Mouse (Mus musculus) CH12.LX (cell line): Measurements from ENCODE around the gene Yipf1.

Source experiments
- CHD1 ChIP-seq: IDR thresholded peaks from 2 replicates; pipeline ENCODE4 v1.6.1; 2012; ENCODE audit warnings: low read depth, low read length, improper control_type of control experiment, inconsistent platforms
- CHD2 ChIP-seq: IDR thresholded peaks from 2 replicates; pipeline ENCODE4 v1.6.1; 2011; ENCODE audit warnings: low read length, improper control_type of control experiment
- CTCF ChIP-seq, 2 experiments: IDR thresholded peaks in 1 of 2; conservative IDR thresholded peaks in 1 of 2; 2 replicates each; pipeline ENCODE4 v1.5.1; 2011 to 2012; ENCODE audit warnings: low read depth in 2 of 2, low read length in 2 of 2, improper control_type of control experiment in 1 of 2, inconsistent platforms in 1 of 2, mild to moderate bottlenecking in 1 of 2, moderate library complexity in 1 of 2
- E2F4 ChIP-seq: IDR thresholded peaks from 2 replicates; pipeline ENCODE4 v1.6.1; 2011; ENCODE audit warnings: low read depth, low read length, improper control_type of control experiment; ENCODE audit not compliant: insufficient replicate concordance
- ETS1 ChIP-seq: conservative IDR thresholded peaks from 2 replicates; pipeline ENCODE4 v1.6.1; 2012; ENCODE audit warnings: low read depth, mild to moderate bottlenecking, inconsistent platforms, low read length, improper control_type of control experiment, moderate library complexity
- HCFC1 ChIP-seq: IDR thresholded peaks from 2 replicates; pipeline ENCODE4 v1.6.1; 2012; ENCODE audit warnings: low read depth, mild to moderate bottlenecking, inconsistent platforms, low read length, improper control_type of control experiment
- JUND ChIP-seq: conservative IDR thresholded peaks from 2 replicates; pipeline ENCODE4 v1.6.1; 2011; ENCODE audit warnings: low read depth, low read length, improper control_type of control experiment
- MXI1 ChIP-seq: IDR thresholded peaks from 2 replicates; pipeline ENCODE4 v1.6.1; 2011; ENCODE audit warnings: mild to moderate bottlenecking, low read depth, low read length, improper control_type of control experiment
- NRF1 ChIP-seq: IDR thresholded peaks from 2 replicates; pipeline ENCODE4 v1.6.1; 2014; ENCODE audit warnings: low read depth, mild to moderate bottlenecking, inconsistent platforms, low read length, improper control_type of control experiment, moderate library complexity
- POLR2A ChIP-seq: IDR thresholded peaks from 2 replicates; pipeline ENCODE4 v1.6.1; 2011; ENCODE audit warnings: low read depth, mild to moderate bottlenecking, improper control_type of control experiment, low read length
- TCF12 ChIP-seq: IDR thresholded peaks from 2 replicates; pipeline ENCODE4 v1.6.1; 2014; ENCODE audit warnings: low read depth, mild to moderate bottlenecking, inconsistent platforms, low read length, improper control_type of control experiment
- USF1 ChIP-seq: IDR thresholded peaks from 2 replicates; pipeline ENCODE4 v1.6.1; 2014; ENCODE audit warnings: low read depth, mild to moderate bottlenecking, inconsistent platforms, low read length, improper control_type of control experiment
- ZMIZ1 ChIP-seq: IDR thresholded peaks from 2 replicates; pipeline ENCODE4 v1.6.1; 2012; ENCODE audit warnings: low read depth, mild to moderate bottlenecking, inconsistent platforms, low read length, improper control_type of control experiment

DNA sequence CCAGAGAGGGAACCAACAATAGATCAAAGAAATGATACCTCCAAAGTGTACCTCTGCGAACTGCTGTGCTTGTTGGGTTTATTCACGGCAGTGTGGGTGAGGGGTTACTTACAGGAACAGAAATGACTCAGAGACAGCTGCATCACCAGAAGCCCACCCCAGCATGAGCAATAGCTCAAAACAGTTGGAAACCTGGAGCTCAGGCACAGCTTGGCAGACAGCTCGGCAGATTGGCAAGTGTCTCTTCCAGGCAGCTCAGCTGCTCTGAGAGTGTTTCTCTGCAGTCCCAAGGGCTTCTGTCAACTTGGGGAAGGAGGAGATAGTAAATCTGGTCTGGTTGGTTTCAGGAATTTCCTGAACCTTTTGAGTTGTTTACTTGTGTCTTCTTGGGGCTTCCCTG is 44.3 kb downstream of the Yipf1 start:
- TF ChIP-seq HCFC1 (no peak), TCF12 (no peak), CTCF (conservative IDR thresholded peaks at IDR 0.05 in 1 of 2, IDR thresholded peaks at IDR 0.05 in 1 of 2; ENCODE audit: low read depth in 2 of 2, low read length in 2 of 2) (no peak), POLR2A (no peak), USF1 (no peak), MXI1 (no peak), E2F4 (no peak), JUND (no peak), CHD2 (no peak), ZMIZ1 (no peak), NRF1 (no peak), CHD1 (no peak), ETS1 (no peak)
